Mouse (Mus musculus): ENCODE data around the gene Birc2. TPM values are rescaled to one million over a fixed set of nuclear protein-coding genes. Genes with fewer than 3 reads are reported as not detected.
A peak's percentile ranks its signal among the peaks of the same experiment; 100 is the strongest.

Gene Birc2
- total and polyA plus RNA-seq, 3 experiments: 29.6 to 33.0 TPM; not detected in 1

DNA sequence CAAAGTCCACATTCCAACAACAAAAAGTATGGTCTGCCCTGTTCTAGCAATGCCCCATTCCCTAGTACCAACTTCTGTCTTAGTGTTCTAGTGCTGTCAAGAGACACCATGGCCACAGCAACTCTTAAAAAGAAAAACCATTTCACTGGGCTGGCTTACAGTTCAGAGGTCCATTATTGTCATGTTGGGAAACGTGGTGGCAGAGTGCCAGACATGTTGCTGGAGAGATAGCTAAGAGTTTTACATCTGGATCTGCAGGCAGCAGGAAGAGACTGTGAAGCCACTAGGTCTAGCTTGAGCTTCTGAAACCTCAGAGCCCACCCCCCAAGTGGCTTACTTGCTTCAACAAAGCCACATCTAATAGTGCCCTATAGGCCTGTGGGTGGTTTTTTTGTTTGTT is 59.2 kb downstream of the Birc2 start:
- H3K27ac ChIP-seq (ENCODE audit: control insufficient read depth, low read depth, low read length): no peak overlapping the region
- TF ChIP-seq MYB (IDR thresholded peaks at IDR 0.05; ENCODE audit: low read depth, low read length): no peak
- TF ChIP-seq EP300 (IDR thresholded peaks at IDR 0.05; ENCODE audit: low read depth in 1 of 2, low read length in 2 of 2): peak; percentile 39 to 62
- peak; percentile 65 for TF ChIP-seq ETS1 (IDR thresholded peaks at IDR 0.05; ENCODE audit: low read depth, low read length)
- 0 out of 2 replicates have a peak, but pooled peaks have one; percentile 47 for TF ChIP-seq MXI1 (IDR thresholded peaks at IDR 0.05; ENCODE audit: low read depth, low read length)
- peak; percentile 60 for TF ChIP-seq SIN3A (IDR thresholded peaks at IDR 0.05; ENCODE audit: low read length)
- peak; percentile 45; the same call in 1 of the 2 replicates for TF ChIP-seq GATA1 (IDR thresholded peaks at IDR 0.05; ENCODE audit: low read depth, low read length)
- TF ChIP-seq TAL1 (IDR thresholded peaks at IDR 0.05; ENCODE audit: low read length): peak; percentile 59
- peak; percentile 45; the same call in 1 of the 2 replicates for TF ChIP-seq TCF12 (IDR thresholded peaks at IDR 0.05; ENCODE audit: low read depth, low read length)
- no peak for TF ChIP-seq NELFE (IDR thresholded peaks at IDR 0.05; ENCODE audit: low read depth, low read length)
- DNase-seq (ENCODE audit: low read depth, low spot score): peak; percentile 87
- peaks cover 19 to 30% of the 10 kb centered on the region in 2 experiments for H3K4me1 ChIP-seq (ENCODE audit: control insufficient read depth in 1 of 2, insufficient read depth in 2 of 2, low read length in 2 of 2)
- H3K9me3 ChIP-seq (replicated peaks; ENCODE audit: insufficient read depth, low read length): no peaks in the 10 kb centered on the region
- H3K9ac ChIP-seq (ENCODE audit: control insufficient read depth, low read depth, low read length, poor library complexity, severe bottlenecking): no peak overlapping the region
- H3K27me3 ChIP-seq (ENCODE audit: control insufficient read depth in 1 of 2, insufficient read depth in 2 of 2, low read length in 2 of 2): no peaks in the 10 kb centered on the region
- H3K4me3 ChIP-seq (ENCODE audit: control insufficient read depth in 1 of 2, insufficient read depth in 1 of 2, low read depth in 2 of 2, low read length in 2 of 2): no peak overlapping the region
- H3K36me3 ChIP-seq (ENCODE audit: control insufficient read depth in 1 of 2, insufficient read depth in 2 of 2, low read length in 2 of 2): peaks cover 12 to 33% of the 10 kb centered on the region in 2 experiments
- no peaks in the 10 kb centered on the region for H3K79me2 ChIP-seq (ENCODE audit: control insufficient read depth, insufficient read depth, low read length, poor library complexity)

- Histone ChIP-seq H3K4me1 (ENCODE audit: control insufficient read depth in 1 of 2, insufficient read depth in 2 of 2, low read length in 2 of 2) (peaks cover 19 to 30% of the 10 kb centered on the region in 2 experiments), H3K27me3 (ENCODE audit: control insufficient read depth in 1 of 2, insufficient read depth in 2 of 2, low read length in 2 of 2) (no peaks in the 10 kb centered on the region), H3K27ac (ENCODE audit: control insufficient read depth, low read depth, low read length) (no peak overlapping the region), H3K79me2 (ENCODE audit: control insufficient read depth, insufficient read depth, low read length, poor library complexity) (no peaks in the 10 kb centered on the region), H3K36me3 (ENCODE audit: control insufficient read depth in 1 of 2, insufficient read depth in 2 of 2, low read length in 2 of 2) (peaks cover 12 to 33% of the 10 kb centered on the region in 2 experiments), H3K9ac (ENCODE audit: control insufficient read depth, low read depth, low read length, poor library complexity, severe bottlenecking) (no peak overlapping the region), H3K9me3 (replicated peaks; ENCODE audit: insufficient read depth, low read length) (no peaks in the 10 kb centered on the region), H3K4me3 (ENCODE audit: control insufficient read depth in 1 of 2, insufficient read depth in 1 of 2, low read depth in 2 of 2, low read length in 2 of 2) (no peak overlapping the region)
- DNase-seq (ENCODE audit: low read depth, low spot score): no peak
- TF ChIP-seq BHLHE40 (IDR thresholded peaks at IDR 0.05; ENCODE audit: borderline replicate concordance, low read depth, low read length) (no peak), POLR2A (IDR thresholded peaks at IDR 0.05; ENCODE audit: control insufficient read depth in 1 of 2, insufficient read depth in 1 of 2, low read depth in 1 of 2, low read length in 2 of 2, poor library complexity in 1 of 2) (0 out of 4 replicates have a peak, but pooled peaks of 1 of the 2 experiments have one; percentile 9)
Observed at GRCm38 (mm10) chr9:7776940-7777339, 59.9 kb downstream of the Birc2 start.

DNA sequence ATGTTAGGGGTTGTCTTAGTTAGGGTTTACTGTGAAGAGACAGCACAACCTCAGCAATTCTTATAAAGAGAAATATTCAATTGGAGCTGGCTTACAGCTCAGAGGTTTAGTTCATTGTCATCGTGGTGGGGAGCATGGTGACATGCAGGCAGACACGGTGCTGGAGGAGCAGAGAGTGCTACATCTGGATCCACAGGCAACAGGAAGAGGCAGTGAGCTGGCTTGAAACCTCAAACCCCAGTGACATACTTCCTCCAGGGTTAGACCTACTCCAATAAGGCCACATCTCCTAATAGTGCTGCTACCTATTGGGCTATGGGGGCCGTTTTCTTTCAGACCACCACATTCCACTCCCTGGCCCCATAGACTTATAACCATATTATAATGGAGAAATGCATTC is 60.9 kb downstream of the Birc2 start:
- Histone ChIP-seq H3K4me3 (ENCODE audit: control insufficient read depth in 1 of 2, insufficient read depth in 1 of 2, low read depth in 2 of 2, low read length in 2 of 2) (no peak overlapping the region), H3K27ac (ENCODE audit: control insufficient read depth, low read depth, low read length) (no peak overlapping the region), H3K79me2 (ENCODE audit: control insufficient read depth, insufficient read depth, low read length, poor library complexity) (no peaks in the 10 kb centered on the region), H3K27me3 (ENCODE audit: control insufficient read depth in 1 of 2, insufficient read depth in 2 of 2, low read length in 2 of 2) (no peaks in the 10 kb centered on the region), H3K4me1 (ENCODE audit: control insufficient read depth in 1 of 2, insufficient read depth in 2 of 2, low read length in 2 of 2) (peaks cover 13 to 26% of the 10 kb centered on the region in 2 experiments), H3K36me3 (ENCODE audit: control insufficient read depth in 1 of 2, insufficient read depth in 2 of 2, low read length in 2 of 2) (peaks cover 7 to 26% of the 10 kb centered on the region in 2 experiments), H3K9me3 (replicated peaks; ENCODE audit: insufficient read depth, low read length) (no peaks in the 10 kb centered on the region), H3K9ac (ENCODE audit: control insufficient read depth, low read depth, low read length, poor library complexity, severe bottlenecking) (no peak overlapping the region)
- TF ChIP-seq CHD1 (IDR thresholded peaks at IDR 0.05; ENCODE audit: low read depth, low read length) (no peak), USF1 (IDR thresholded peaks at IDR 0.05; ENCODE audit: low read depth, low read length) (no peak), ZNF384 (IDR thresholded peaks at IDR 0.05; ENCODE audit: low read depth, low read length) (no peak), ZKSCAN1 (IDR thresholded peaks at IDR 0.05; ENCODE audit: low read depth, low read length) (no peak), MXI1 (IDR thresholded peaks at IDR 0.05; ENCODE audit: low read depth, low read length) (no peak), GABPA (IDR thresholded peaks at IDR 0.05; ENCODE audit: low read depth, low read length) (no peak), JUND (IDR thresholded peaks at IDR 0.05; ENCODE audit: low read depth, low read length) (no peak), CHD2 (IDR thresholded peaks at IDR 0.05; ENCODE audit: low read length) (no peak), ELF1 (IDR thresholded peaks at IDR 0.05; ENCODE audit: low read depth, low read length) (no peak)
- no peak for DNase-seq (ENCODE audit: low read depth, low spot score)
